Mouse (Mus musculus): Measurements from ENCODE around the gene Nup62.

- TF ChIP-seq CTCF (IDR thresholded peaks at IDR 0.05; ENCODE audit: low read depth): peak; percentile 94
- TF ChIP-seq EP300 (IDR thresholded peaks at IDR 0.05; ENCODE audit: low read depth): no peak
Measured at GRCm38 (mm10) chr7:44824872-44825271, 9.0 kb downstream of the Nup62 start.

All from liver, embryonic 14.5 days (tissue).